Mouse (Mus musculus) thymus, adult 18-20 months (tissue): ENCODE measurements at regions not wholly inside any gene's neighbourhood (a gene's known extent, or its start where the extent isn't known, plus 50 kb on each side); places are given as distances from the start of the nearest gene placed in this dataset.

ENCODE experiments used
- DNase-seq, 2 experiments: peaks; one replicate each; pipeline ENCODE4 v3.0.0; 2022; ENCODE audit warnings: mixed read lengths in 2 of 2

DNA sequence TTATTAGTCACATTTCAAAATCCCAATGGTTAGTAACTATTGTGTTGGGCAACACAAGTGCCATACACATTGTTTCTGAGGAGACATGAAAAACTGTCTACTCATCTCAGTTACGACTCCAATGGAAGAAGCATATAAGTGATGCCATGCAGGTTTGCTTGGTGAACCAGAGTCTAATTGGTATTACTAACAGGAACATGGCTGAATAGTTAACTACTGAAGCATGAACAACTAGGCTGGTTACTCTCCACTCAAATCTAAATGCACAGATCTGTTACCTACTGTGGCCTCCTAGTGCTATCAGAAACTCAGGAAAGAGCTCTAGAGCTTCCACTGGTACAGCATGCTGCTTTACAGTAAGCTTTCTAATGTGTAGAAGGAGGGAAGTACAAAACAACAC lies 503.5 kb upstream of the Sox9 start:
- no peak for DNase-seq

DNA sequence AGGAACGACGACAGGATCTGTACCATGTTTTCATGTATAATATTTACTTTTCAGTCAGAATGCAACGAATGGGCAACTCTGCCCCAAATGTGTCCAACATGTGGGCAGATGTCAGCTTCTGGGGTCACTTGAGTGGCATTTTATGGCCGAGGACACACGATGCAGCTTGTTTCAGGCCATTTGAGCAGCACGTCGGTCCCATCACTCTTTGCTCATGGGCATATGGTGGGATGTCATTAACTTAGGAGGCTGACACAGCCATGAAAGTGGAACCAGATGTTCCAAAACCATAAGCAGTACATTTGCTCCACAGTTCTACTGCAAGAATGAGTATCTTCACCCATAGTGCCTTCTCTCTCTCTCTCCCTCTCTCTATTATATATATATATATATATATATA lies 499.1 kb upstream of the Sox9 start:
- DNase-seq, result no peak

DNA sequence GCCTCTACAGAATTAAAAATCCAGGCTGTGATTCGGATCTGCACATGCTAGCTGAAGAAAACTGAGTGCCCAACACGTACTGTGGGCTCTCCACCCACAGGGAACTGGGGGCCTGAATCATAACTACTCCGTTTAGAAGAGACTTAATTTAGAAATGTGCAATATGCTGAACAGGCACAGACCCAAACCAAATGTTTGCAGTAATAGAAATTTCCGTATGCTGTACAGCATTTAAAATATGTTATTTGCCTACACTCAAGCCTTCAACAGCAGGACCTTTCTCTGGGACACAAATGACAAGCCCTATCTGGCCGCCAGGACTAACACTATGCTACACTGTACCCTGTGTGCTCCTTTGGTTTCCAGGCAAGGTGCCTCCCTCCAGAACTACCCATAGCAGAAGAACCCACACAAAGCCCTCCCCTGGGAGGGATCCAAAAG lies 483.1 kb upstream of the Sox9 start:
- no peak for DNase-seq

DNA sequence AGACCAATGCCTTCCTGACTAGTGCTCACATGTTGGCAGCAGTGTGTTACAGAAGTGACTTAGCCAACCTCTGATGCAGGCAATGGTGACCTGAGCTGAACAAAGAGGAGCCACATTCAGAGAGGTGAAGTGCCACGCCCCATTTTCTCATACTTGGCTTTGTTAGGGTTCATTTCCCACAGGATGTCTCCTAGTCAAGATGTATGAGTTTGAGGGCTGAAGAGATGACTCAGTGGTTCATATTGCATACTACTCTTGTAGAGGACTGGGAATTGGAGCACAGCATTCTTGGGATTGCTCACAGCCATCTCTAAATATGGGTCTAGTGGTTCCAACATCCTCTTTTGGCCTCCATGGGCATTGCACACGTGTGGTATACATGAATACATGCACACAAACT lies 478.9 kb upstream of the Sox9 start:
- no peak for DNase-seq

DNA sequence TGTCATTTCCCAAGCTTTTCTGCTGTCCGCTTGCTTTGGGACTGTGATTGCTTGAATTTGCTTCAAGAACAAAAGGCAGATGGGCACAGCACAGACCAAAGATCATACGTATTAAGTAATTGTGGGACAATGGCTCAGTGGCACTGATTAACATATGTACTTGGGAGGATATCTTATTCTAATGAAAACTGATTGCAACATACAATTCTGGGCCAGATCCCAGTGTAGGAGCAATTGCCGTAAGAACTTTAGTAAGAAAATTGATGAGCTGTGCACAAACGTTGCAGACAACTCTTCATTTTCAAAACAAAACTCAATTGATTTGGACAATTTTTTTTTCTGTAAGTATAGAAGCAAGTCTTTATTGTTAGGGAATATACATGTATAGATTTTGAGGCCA lies 456.2 kb upstream of the Sox9 start:
- no peak for DNase-seq

DNA sequence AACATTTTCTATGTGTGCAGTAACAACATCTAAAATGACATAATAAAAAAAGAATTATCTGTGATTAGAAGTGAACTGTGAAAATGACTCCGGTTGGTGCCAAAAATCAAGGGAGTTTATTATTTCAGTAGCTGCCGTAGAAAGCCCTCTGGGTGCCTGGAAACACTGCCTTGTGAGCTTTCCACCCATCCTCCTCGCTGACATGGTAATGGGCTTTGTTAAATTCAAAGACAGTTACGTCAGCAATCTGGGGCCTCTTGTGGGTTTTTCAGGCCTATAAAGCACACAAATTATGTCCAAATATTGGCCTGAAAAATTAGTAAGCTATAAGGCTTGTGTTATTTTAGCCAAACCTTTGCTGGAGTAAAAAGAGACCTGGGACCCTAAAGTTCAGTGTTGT lies 454.4 kb upstream of the Sox9 start:
- DNase-seq, result no peak

DNA sequence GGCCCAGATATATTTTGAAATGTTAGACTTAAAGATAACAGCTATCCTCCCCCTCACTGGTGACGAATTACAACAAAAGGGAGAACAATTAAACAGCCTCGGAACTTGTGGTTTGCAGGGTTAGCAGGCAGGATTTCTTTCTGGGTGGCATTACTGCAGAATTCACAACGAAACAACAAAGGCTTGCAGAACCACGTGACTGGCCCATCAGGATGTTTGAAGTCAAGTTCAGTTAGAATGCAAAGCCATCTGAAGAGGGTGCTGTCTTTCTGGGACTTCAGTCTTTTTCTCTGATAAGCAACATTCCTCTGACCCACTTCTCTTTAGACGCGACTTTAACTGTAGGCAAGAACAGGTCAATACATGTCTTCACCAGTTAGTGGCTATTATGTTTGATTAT lies 436.9 kb upstream of the Sox9 start:
- no peak for DNase-seq

DNA sequence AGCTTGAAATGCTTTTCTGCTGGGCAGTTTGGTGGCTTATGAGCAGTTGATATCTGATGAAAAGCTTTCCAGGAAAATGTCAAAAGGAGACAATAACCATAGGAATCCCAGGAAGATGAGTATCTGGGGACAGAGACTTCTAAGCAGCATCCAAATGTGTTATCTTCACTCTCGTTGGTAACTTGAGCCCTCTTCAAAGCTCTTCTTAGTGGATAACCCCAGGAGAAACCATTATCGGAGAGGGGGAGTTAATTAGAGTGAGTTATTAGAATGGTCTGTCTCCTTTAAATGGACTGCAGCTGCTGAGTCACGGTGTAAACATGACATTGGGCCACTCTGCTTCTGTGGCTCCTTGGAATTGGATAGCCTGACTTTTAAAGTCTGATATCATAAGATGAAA lies 436.4 kb upstream of the Sox9 start:
- DNase-seq, result no peak

DNA sequence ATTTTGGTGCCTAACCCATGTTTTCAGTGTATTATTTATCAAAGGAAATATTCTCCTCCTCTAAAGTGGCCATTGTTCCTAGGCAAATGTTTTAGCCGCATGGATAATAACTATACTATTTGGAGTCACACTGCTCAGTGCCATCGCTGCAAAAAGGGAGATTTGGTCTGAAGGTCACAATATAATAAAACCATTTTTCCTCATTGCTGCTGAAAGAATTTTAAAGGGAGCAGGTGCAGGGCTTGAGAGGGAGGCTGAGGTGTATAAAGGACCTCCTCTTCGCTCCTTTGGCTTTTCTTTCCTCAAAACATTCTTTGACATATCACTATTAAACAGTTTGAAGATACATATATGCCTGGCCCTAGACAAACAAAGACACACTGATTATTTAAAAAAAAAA lies 435.9 kb upstream of the Sox9 start:
- no peak for DNase-seq

DNA sequence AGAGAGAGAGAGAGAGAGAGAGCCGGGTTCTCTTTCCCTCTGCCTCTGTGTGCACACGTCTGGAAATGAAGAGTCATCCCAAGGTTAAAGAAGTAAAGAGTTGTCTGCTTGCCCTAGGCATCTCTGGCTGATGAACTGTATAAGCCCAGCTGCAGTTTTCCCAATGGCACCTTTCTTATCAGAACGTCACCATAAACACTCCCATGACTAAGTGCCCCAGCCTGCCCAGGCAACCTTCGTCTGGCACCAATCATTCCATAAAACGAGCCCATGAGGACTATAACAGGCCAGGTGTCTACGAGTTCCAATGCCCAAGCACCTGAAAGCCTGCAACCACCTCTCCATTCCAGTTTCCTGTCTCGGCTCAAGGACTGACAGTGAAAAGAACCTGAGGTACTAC lies 435.5 kb upstream of the Sox9 start:
- DNase-seq, result no peak

DNA sequence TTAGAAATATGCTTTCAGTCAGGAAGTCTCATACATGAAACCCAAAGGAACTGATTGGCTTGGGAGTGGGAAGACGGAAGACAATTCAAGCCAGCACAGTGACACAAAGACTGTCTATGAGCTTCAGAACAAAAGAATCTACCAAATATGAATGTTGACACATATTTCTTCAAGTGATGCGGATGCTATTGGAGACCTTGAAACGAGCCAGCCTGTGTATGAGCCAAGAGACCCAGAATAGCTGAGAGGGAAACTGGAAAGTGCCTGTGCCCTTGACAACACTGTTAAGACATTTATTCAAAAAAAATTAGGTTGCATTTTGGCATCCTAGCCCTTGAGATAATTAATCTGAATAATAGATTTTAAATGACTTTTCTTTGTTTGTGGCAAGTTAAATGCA lies 426.7 kb upstream of the Sox9 start:
- no peak for DNase-seq

DNA sequence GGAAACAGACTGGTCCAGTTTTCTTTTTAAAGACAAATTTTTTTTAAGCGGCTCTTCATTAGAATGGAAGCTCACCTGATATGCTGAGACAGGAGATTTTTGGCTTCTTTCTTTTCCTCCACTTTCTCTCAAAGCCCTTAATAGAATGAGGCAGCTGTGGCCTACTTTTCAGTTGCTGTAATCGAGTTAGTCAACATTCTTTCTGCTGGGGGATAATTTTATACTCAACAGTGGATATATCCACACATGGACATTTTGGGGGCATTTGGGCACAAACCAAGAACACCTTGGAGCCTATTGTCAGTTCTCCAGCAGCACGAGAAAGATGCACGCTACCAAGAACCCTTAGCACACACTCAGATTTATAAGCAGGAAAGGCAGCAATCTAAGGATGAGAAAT lies 415.3 kb upstream of the Sox9 start:
- no peak for DNase-seq

DNA sequence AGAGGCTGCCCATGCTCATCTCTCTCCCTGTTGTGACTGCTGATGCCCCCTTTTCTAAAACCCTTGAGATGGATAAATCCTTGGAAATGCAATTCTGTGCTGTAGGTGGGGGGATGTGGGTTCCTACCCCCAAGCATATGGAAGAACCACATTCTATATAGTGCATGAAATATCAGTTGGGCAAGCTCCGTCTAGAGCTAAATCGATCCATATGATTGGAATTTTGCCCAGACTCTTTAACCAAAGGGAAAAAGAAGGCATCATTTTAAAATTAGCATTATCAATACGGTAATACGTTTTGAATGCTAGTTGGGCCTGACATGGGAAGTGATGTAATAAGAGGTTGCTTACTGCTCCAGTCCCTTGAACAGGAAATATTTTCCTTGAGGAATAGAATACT lies 411.1 kb upstream of the Sox9 start:
- DNase-seq, result no peak

DNA sequence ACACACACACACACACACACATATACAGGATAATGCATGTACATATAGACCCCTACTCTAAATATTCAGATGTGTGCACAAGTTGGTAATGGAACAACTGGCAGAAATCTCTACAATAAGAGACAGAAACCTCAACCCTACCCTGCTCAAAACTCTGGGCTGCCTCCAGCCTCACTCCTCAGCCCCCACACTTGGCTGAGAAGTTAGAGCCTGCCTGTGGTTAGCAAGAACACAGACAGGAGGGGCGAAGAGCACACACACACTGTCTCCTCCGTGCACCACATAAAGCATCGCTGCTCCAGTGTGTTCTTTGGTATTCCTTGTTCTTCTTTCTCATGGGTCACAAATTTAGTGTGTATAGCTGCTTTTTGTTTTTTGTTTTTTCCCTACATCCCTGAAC lies 382.0 kb upstream of the Sox9 start:
- no peak for DNase-seq

DNA sequence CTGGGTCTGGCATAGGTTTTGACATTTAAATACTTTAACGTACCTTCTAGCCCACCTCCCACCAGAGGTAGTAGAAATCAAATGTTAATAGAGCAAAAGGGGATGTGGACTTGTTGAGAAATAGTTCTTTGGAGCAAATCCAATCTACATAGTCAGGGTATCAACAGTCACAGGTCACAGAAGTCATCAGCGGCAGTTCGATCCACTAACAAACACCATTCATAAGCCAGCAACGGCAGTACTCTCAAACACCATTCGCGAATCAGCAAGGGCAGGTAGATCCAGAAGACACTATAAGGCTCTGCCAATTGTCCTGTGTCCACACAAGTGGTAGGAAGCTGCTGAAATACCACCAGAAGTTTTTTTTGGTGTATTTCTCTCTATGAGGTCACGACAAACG lies 374.3 kb upstream of the Sox9 start:
- DNase-seq, result no peak

DNA sequence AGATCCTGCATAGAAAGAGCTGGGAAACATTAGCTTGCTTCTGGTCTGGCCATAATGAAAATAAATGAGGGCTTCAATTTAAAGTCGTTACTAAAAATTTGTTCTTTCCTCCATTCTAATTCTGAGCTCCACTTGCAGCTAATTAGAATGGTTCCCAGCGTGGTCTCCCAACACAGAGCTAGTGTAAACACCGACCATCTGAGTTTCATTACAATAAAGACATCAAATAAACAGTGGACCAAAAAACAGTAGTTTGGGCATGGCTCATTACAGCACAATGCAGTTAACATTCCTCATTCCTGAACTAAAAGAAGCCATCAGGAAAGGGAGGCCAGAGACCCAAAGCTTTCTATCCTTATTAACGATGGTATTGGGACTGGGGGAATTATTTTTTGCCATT lies 369.6 kb upstream of the Sox9 start:
- DNase-seq, result no peak

DNA sequence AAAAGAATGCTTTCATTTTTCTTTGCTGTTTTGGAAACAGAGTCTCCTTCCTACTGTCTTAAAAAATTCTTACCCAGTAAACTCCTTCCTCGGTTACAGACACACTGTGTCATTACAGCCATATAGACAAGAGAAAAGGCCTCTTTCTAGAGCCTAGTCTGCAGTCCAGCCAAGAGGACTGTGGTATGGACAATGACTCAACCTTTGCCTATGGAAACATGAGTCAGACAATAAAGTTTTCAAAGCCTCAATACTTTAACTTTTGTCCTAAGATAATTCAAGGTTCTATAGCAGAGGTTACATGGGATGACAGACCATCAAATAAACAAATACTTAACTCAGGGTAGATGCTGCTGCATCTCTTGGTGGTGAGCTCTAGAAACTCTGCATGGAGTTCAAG lies 339.4 kb upstream of the Sox9 start:
- DNase-seq, result no peak

DNA sequence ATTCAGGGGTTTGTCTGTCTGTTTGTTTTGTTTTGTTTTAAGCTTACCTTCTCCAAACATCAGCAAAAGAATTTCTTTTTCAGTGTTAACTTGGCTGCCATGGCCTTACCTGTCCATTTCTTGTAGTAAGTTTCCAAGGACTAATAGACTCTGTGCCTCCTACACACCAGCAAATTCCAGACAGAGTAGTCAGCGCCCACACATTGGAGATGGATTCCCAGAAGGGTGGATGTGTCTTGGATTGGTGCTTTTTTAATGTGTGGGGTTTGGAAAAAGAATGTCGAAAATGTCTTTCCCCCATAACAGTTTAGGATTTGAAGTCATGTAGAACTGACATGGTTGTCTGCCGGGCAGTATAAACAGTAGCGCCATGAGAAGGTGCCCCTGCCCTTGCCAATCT lies 338.1 kb upstream of the Sox9 start:
- no peak for DNase-seq

DNA sequence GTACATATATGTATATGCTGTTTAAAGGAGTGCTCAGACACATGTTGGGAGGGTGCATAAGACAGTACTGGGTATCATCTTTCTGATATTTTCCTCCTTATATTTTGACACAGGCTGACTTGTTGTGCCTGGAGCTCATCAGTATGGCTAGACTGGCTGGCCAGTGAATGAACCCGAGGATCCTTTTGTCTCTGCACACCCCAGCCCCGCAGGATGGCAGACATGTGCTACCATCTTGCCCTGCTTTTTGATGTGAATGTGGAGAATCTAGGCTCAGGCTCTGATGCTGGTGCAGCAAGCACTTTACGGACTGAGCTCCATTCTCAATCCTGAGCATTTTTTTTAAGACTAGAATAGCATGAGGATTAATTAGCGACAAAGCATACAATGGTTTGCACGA lies 332.4 kb upstream of the Sox9 start:
- no peak for DNase-seq

DNA sequence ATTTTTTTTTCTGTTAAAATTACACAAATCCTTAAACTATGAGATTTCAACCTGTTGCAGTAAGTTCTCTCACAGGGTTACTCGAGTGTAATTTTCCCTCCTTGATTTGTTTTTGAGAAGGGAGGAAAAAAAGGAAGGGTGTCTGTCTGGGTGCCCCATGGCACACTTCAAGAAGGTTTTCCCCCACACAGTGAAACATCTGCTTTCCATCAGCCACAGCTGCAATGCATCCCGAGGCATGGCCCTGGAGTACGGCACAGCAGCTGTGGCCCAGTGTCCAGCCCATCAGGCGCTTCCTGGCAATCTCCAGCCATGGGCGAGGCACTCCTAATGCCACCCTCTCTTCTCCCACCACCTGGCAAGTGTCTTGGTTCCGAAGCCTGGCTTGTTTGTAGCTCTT lies 331.8 kb upstream of the Sox9 start:
- no peak for DNase-seq

DNA sequence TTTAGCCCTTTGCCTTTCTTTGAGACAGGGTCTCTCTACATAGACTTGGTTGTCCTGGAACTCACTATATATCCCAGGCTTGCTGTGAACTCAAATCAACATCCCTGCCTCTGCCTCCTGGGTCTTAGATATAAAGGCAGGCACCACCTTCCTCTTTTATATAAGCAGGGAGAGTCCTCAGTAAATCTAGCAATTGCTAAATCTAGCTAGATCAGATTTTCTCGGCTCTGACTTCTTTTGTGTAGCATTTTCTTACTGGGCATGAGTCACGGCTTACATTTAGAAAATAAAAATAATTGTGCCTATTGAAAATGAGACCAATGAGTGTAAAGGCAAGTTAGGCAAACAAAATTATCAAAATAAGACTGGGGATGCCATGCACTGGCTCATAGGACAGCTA lies 323.9 kb upstream of the Sox9 start:
- no peak for DNase-seq

DNA sequence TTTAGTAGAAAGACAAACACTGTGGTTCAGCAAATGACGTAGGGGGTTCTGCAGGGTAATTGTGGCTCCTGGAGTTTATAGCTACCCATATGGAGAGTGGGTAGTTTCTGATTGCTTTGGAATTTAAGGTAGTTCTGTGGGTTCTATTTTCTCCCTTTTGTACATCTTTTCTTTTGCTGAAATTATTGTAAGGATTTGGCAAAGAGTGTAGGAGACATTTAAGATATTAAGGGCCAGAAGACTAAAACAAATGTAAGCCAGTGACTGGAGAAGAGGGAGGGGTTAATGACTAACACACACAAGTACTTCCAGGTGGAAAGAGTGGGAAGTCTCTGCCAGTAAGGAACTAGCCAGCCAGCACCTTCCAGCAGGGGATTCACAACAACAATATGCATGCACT lies 318.9 kb upstream of the Sox9 start:
- DNase-seq, result no peak

DNA sequence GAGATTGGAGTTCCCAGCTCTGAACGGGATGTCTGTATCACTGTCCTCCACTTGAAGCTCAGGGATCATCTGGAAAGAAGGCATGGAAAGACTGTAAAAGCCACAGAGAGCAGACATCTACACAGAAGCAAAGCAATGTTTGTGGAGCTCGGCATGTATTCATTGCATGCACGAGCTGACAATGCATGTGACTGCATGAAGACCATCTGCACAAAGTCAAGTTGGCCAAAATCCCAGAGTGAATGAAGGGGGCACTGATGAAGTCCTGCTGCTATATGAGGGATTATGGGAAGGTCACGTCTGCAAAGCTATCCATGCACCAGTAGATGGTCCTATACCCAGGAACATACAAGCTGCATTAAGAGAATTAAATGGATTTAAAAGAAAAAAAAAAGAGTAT lies 317.6 kb upstream of the Sox9 start:
- DNase-seq, result no peak

DNA sequence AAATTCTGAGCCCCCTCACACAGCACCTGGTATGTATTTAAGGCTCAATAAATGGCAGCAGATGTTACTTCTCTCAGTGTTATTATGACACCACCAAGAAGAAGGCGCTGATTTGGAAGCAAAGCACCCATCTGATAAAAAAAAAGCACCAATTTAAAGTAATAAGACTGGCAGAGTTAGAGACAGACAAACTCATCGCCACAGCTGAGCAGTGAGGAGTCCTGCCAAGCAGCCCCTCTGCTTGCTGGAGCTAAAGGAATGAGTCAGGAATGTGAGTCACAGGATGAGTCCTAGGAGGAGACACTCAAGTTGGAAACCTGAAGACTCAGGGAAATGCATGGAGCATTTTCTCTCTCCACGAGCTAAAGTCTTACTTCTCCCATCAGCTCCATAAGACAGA lies 311.7 kb upstream of the Sox9 start:
- no peak for DNase-seq

DNA sequence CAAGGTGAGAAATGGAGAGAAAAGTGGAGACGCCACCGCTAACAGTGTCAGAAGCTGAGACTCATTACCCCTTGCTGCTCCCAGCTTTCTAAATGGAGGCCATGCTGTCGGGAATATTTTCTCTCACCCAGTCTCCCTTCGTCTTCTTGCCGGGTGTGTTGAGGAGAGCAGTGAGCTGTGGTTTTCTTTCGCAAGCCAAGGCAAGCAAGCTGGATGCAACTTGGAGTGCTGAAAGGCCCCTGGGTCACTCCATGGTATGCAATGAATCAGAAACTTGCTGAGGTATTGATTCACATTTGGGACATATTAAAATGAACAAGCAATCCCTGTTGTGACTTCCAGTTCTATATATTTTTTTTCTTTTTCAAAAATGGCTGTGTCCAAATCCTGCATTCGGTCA lies 308.8 kb upstream of the Sox9 start:
- no peak for DNase-seq

DNA sequence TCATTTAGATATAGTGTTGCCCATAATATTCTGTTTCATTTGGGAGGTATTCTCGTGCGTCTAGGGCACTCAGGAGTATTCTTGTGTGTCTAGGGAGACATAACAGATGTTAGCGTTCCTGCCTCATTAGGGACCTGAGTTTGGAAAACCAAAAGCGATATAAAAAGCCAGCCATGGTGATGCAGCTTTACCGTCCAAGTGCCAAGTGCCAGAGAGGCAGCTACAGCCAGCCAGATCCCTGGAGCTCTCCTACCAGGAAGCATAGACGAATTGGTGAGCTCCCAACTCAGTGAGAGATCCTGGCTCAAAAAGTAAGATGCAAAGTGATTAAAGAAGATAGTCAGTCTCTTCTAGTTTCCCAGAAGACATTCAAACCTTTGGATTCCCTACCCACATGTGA lies 308.3 kb upstream of the Sox9 start:
- DNase-seq, result no peak

DNA sequence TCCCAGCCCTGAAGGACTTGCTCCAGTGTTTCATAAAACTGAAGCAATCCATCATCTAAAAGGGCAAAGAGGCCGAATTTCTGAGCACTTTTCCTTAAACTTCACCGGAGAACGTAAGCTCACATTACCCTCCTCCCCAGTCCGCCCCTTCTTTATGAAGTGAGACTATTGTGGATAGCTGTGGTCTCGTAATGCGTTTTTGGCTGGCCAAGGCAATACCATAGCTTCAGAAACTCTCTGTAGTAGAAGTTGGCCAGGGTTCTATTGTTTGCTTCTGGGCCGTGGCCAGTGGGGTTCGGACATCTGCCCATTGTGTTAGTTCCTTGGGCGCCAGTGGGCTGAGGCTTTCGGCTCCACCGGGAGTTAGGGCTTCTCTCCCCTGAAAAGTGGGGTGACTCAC lies 301.7 kb upstream of the Sox9 start:
- DNase-seq, result no peak
